Mouse (Mus musculus) thymus, adult 2 months (tissue): Measurements from ENCODE around the gene Lrp4. TPM values are rescaled to one million over a fixed set of nuclear protein-coding genes. Genes with fewer than 3 reads are reported as not detected.

ENCODE experiments used
- DNase-seq: peaks from one replicate; pipeline ENCODE4 v3.0.0; 2021
- H3K27ac ChIP-seq: fragments of 200-500 bp; 2 replicates; pipeline ENCODE4 v1.5.1; 2012; ENCODE audit warnings: low read length, control low read depth; ENCODE audit not compliant: control insufficient read depth, insufficient read depth
- H3K27me3 ChIP-seq: fragments of 200-500 bp; 2 replicates; pipeline ENCODE4 v1.6.1; 2012; ENCODE audit warnings: mild to moderate bottlenecking, low read length, moderate library complexity, mixed read lengths; ENCODE audit not compliant: control insufficient read depth, insufficient read depth
- H3K36me3 ChIP-seq: fragments of 200-500 bp; 2 replicates; pipeline ENCODE4 v1.6.1; 2012; ENCODE audit warnings: mild to moderate bottlenecking, low read length, moderate library complexity; ENCODE audit not compliant: control insufficient read depth, insufficient read depth
- H3K4me1 ChIP-seq: fragments of 200-500 bp; replicated peaks from 2 replicates; pipeline ENCODE4 v1.6.1; 2012; ENCODE audit warnings: low read length; ENCODE audit not compliant: control insufficient read depth, insufficient read depth
- H3K4me3 ChIP-seq: fragments of 200-500 bp; 2 replicates; pipeline ENCODE4 v1.5.1; 2012; ENCODE audit warnings: mild to moderate bottlenecking, low read length, control low read depth, moderate library complexity; ENCODE audit not compliant: control insufficient read depth, insufficient read depth
- CTCF ChIP-seq: fragments of 200-500 bp; IDR thresholded peaks from 2 replicates; pipeline ENCODE4 v1.5.1; 2012; ENCODE audit warnings: mild to moderate bottlenecking, control low read depth, low read length, moderate library complexity, borderline replicate concordance; ENCODE audit not compliant: control insufficient read depth, poor library complexity, insufficient read depth; ENCODE audit errors: extremely low read depth
- POLR2A ChIP-seq: fragments of 200-500 bp; IDR thresholded peaks from 2 replicates; pipeline ENCODE4 v1.6.1; 2012; ENCODE audit warnings: mild to moderate bottlenecking, low read length, control low read depth, moderate library complexity; ENCODE audit not compliant: control insufficient read depth, poor library complexity, insufficient read depth; ENCODE audit errors: extremely low read depth
- WGBS: fragments of 180-500 bp; shearing (Covaris S2); methylation state at CpG from one replicate; pipeline ENCODE4 v1.1.7; 2018; 5-methylcytosine and 5-hydroxymethylcytosine counted together
- polyA plus RNA-seq: library from polyadenylated mRNA; depleted of rRNA; stranded (reverse); fragments of >200 nt; gene quantifications from 2 replicates; pipeline ENCODE4 v1.2.3, GENCODE M21; 2012

Gene Lrp4
- polyA plus RNA-seq, 1 experiment: 3.7 TPM

DNA sequence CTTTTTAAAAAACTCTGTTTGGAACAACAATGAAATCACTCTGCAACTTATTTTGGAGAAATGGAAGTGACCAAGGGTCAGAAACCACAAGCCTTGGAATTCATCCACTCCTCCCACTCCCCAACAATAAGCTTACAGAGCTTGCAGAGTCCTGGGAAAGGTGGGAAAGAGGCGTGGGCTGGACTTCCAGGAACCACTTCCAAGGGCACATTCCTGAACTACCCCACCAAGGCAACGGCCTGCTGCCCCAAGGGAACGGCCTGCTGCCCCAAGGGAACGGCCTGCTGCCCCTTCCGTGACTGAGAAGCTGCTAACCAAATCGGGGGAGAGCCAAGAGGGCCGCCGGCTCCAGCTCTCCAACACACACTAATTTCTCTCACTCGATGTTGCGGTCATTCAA is 18.0 kb upstream of the Lrp4 start:
- TF ChIP-seq CTCF: no peak
- no peak for TF ChIP-seq POLR2A
- Histone ChIP-seq H3K36me3 (no peaks in the 10 kb centered on the region), H3K4me3 (no peak overlapping the region), H3K4me1 (peaks cover under 1% of the 10 kb centered on the region; the same call in 1 of the 2 replicates), H3K27ac (no peak overlapping the region), H3K27me3 (no peaks in the 10 kb centered on the region)
- no peak for DNase-seq
- WGBS: 96% methylated on average over 10 of the region's 10 CpGs

GRCm38 (mm10) chr2:91439876-91440275 is 17.4 kb upstream of the Lrp4 start:
- no peak overlapping the region for H3K27ac ChIP-seq
- no peak overlapping the region for H3K4me3 ChIP-seq
- no peak for DNase-seq
- H3K36me3 ChIP-seq: no peaks in the 10 kb centered on the region
- WGBS: 98% methylated on average over 1 of the region's 1 CpGs
- TF ChIP-seq POLR2A: no peak
- H3K4me1 ChIP-seq: peaks cover 2% of the 10 kb centered on the region; the same call in 1 of the 2 replicates
- no peaks in the 10 kb centered on the region for H3K27me3 ChIP-seq

DNA sequence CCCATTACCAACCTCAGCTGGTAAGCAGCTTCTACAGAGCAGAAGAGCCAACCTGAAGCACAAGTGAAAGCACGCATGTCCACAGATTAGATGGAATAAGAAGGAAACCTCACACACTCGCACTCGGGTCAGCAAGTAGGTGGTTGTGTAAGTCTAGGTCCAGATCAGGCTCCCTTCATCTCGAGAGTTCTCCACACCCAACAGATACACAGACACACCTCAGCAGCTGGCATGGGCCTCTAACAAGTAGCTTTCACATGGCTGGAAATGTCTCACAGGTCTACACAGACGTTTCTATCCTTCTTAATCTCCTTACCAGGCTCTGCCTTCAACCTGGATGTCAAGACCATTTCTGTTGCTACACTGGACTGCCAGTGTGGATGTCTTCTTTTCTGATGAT is 16.6 kb upstream of the Lrp4 start:
- 93% methylated on average over 5 of the region's 5 CpGs for WGBS
- no peak for TF ChIP-seq POLR2A
- no peak for TF ChIP-seq CTCF
- no peak for DNase-seq
- no peak overlapping the region for H3K4me3 ChIP-seq
- no peak overlapping the region for H3K27ac ChIP-seq
- peaks cover 2% of the 10 kb centered on the region; the same call in 1 of the 2 replicates for H3K4me1 ChIP-seq
- no peaks in the 10 kb centered on the region for H3K36me3 ChIP-seq
- H3K27me3 ChIP-seq: no peaks in the 10 kb centered on the region

- DNase-seq: no peak
- H3K36me3 ChIP-seq: no peaks in the 10 kb centered on the region
- H3K4me3 ChIP-seq: no peak overlapping the region
- TF ChIP-seq CTCF: no peak
- no peak for TF ChIP-seq POLR2A
- H3K4me1 ChIP-seq: peaks cover 2% of the 10 kb centered on the region; the same call in 1 of the 2 replicates
- 73% methylated on average over 2 of the region's 2 CpGs for WGBS
- no peaks in the 10 kb centered on the region for H3K27me3 ChIP-seq
- H3K27ac ChIP-seq: no peak overlapping the region
Observed at GRCm38 (mm10) chr2:91441715-91442114, 15.6 kb upstream of the Lrp4 start.

GRCm38 (mm10) chr2:91442241-91442640 is 15.1 kb upstream of the Lrp4 start:
- TF ChIP-seq CTCF (no peak), POLR2A (no peak)
- WGBS: 83% methylated on average over 1 of the region's 1 CpGs
- H3K27ac ChIP-seq: no peak overlapping the region
- H3K4me3 ChIP-seq: no peak overlapping the region
- H3K4me1 ChIP-seq: peaks cover 2% of the 10 kb centered on the region; the same call in 1 of the 2 replicates
- no peaks in the 10 kb centered on the region for H3K36me3 ChIP-seq
- DNase-seq: no peak
- H3K27me3 ChIP-seq: no peaks in the 10 kb centered on the region

DNA sequence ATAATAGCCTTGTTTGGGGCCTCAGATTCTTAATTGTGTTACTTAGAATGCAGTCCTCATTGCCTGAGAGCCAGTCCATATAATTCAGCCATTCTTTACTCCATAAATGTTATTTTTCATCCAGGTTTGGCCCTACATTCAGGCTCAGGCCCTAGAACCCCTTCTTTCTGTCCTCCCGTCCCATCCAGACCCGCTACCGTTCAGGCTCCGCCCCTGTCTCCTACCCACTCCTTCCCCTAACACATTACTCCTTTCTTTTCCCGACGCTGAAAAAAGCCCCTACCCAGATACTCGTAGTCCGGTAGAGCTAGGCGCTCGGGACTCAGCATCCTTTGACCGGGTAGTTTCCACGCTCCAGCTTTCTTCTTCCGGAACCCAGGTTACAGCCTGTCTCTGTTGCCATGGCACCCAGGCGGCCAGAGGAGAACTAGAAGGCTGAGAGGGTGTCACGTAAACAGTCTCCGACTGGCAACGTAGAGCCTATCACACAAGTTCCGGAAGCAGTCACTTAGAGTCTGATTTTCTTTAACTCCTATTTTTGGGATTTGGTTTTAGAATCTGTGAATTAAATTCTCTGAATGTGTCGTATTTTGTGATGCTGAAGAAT is 12.9 kb upstream of the Lrp4 start, which contains the start of gene 1110051M20Rik:
TSS of gene 1110051M20Rik (minus strand) at position 419 of the 607 bp plus-strand sequence.
- H3K4me3 ChIP-seq: peak within 1 kb of the TSS; percentile 43
- peaks cover 2% of the 10 kb centered on the region; the same call in 1 of the 2 replicates for H3K4me1 ChIP-seq
- H3K27ac ChIP-seq: no peak within 1 kb of the TSS
- TF ChIP-seq POLR2A (no peak), CTCF (no peak)
- WGBS: 3% methylated on average over 19 of the region's 19 CpGs
- peak; percentile 80 for DNase-seq
- no peaks in the 10 kb centered on the region for H3K36me3 ChIP-seq
- no peaks in the 10 kb centered on the region for H3K27me3 ChIP-seq

DNA sequence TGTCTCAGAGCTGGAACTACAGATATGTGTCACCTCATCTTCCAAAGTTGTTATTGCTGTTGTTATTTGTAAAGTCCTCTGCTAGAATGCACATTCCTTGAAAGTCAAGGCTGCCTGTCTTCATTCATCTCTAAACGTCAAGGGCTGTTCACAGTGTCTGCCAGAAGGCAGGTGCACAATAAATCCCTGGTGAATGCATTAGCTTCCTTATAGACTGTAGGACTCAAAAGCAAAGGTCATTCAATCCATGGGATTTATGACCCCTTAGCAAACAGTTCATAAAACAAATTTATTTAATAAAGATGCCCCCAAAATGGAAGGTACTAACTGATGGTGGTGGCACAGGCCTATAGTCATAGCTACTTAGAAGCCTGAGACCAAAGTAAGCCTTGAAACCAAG is 7.6 kb upstream of the Lrp4 start:
- H3K27ac ChIP-seq: no peak overlapping the region
- no peaks in the 10 kb centered on the region for H3K36me3 ChIP-seq
- no peak for TF ChIP-seq CTCF
- no peak for TF ChIP-seq POLR2A
- WGBS: 92% methylated on average over 1 of the region's 1 CpGs
- H3K4me3 ChIP-seq: no peak overlapping the region
- no peak for DNase-seq
- no peaks in the 10 kb centered on the region for H3K4me1 ChIP-seq
- H3K27me3 ChIP-seq: no peaks in the 10 kb centered on the region
